Mouse (Mus musculus) midbrain, embryonic 14.5 days (tissue): ENCODE results near the gene Tespa1. TPM values are rescaled to one million over a fixed set of nuclear protein-coding genes. Genes with fewer than 3 reads are reported as not detected.
"Not testable (repeated sequence)": the region's sequence is repeated elsewhere in the genome, so short reads cannot be mapped to it uniquely, and the experiment has no call there.

ENCODE experiments used
- ATAC-seq: fragments of 200-750 bp; cut with Nextera tagmentation; 2 replicates; pipeline ENCODE4 v1.8.0; 2017; ENCODE audit warnings: moderate number of reproducible peaks, moderate library complexity; ENCODE audit not compliant: low FRiP score, low TSS enrichment
- DNase-seq: peaks from one replicate; pipeline ENCODE4 v3.0.0-alpha.2; 2015
- H3K27ac ChIP-seq: fragments of 300-500 bp; sonication (generic); replicated peaks from 2 replicates; pipeline ENCODE4 v1.5.1; 2014; ENCODE audit warnings: mild to moderate bottlenecking, low read depth, low read length, moderate library complexity
- H3K27me3 ChIP-seq: fragments of 300-500 bp; sonication (generic); 2 replicates; pipeline ENCODE4 v1.6.1; 2014; ENCODE audit warnings: low read length, control low read depth, mixed read lengths; ENCODE audit not compliant: control insufficient read depth, insufficient read depth
- H3K36me3 ChIP-seq: fragments of 300-500 bp; sonication (generic); 2 replicates; pipeline ENCODE4 v1.6.1; 2014; ENCODE audit warnings: low read length, control low read depth; ENCODE audit not compliant: control insufficient read depth, insufficient read depth
- H3K4me1 ChIP-seq: fragments of 300-500 bp; sonication (generic); 2 replicates; pipeline ENCODE4 v1.6.1; 2014; ENCODE audit warnings: mild to moderate bottlenecking, antibody characterized with exemption, low read length, control low read depth; ENCODE audit not compliant: control insufficient read depth, insufficient read depth
- H3K4me2 ChIP-seq: fragments of 300-500 bp; sonication (generic); 2 replicates; pipeline ENCODE4 v1.6.1; 2014; ENCODE audit warnings: mild to moderate bottlenecking, low read length, moderate library complexity
- H3K4me3 ChIP-seq: fragments of 300-500 bp; sonication (generic); replicated peaks from 2 replicates; pipeline ENCODE4 v1.5.1; 2014; ENCODE audit warnings: low read depth, low read length
- H3K9ac ChIP-seq: fragments of 300-500 bp; sonication (generic); replicated peaks from 2 replicates; pipeline ENCODE4 v1.6.1; 2014; ENCODE audit warnings: mild to moderate bottlenecking, low read length, moderate library complexity
- H3K9me3 ChIP-seq: fragments of 300-500 bp; sonication (generic); 2 replicates; pipeline ENCODE4 v1.6.1; 2016; ENCODE audit warnings: low read length, control low read depth, mixed read lengths; ENCODE audit not compliant: control insufficient read depth
- WGBS: fragments of 180-500 bp; shearing (Covaris S2); extraction: QIAGEN DNeasy Blood & Tissue Kit; methylation state at CpG from one replicate; pipeline ENCODE4 v1.1.7; 2014; 5-methylcytosine and 5-hydroxymethylcytosine counted together
- polyA plus RNA-seq: library from polyadenylated mRNA; unstranded; fragments of >200 nt; fragmentation: Nextera tagmentation; extraction: Ambion mirVana; gene quantifications from 2 replicates; pipeline ENCODE4 v1.2.1, GENCODE M21; 2014

Gene Tespa1
- polyA plus RNA-seq, 1 experiment from 2014 or later, result 0.17 TPM

- H3K4me2 ChIP-seq, H3K4me1 ChIP-seq, H3K9me3 ChIP-seq, H3K27me3 ChIP-seq, DNase-seq, H3K4me3 ChIP-seq, H3K9ac ChIP-seq, H3K27ac ChIP-seq, ATAC-seq, H3K36me3 ChIP-seq: not testable (repeated sequence)
- 82% methylated on average over 3 of the region's 5 CpGs for WGBS
Observed at GRCm38 (mm10) chr10:130304138-130304537, 18.5 kb upstream of the Tespa1 start.

DNA sequence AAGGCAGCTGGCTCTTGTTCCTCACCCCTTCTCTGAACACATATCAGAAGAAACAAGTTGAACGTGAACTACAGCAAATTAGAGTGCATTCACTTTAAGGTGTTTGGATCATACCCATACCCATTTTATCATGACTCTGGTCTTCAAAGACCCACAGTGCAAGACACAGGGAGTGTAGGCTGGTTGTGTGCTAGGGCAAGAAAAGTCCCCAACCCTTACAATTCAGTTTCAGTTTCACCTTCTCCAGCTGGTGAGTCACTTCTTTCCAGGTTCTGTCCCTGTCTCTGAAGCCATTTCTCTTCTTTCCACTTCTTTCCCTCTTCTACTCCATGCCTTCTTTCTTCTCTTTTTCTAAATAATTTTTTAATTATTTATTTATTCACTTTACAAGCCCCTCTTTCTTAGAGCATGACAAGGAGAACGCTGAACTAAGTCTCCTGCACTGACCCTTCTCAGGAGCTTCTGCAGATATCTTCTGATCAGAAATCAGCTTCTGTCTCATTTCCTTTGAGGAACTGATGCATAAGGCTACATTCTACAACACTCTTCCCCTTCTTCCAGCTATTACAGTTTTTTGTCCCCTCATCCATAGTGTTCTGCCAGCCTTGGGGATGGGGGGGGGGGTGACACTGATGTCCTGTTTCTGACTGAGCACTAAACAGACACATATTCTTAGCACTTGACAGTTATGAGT lies 11.0 kb upstream of the Tespa1 start:
- Histone ChIP-seq H3K9ac (no peak overlapping the region), H3K36me3 (no peaks in the 10 kb centered on the region), H3K27me3 (no peaks in the 10 kb centered on the region), H3K27ac (no peak overlapping the region), H3K9me3 (no peaks in the 10 kb centered on the region), H3K4me1 (no peaks in the 10 kb centered on the region), H3K4me2 (no peak overlapping the region), H3K4me3 (no peak overlapping the region)
- ATAC-seq, result no peak
- DNase-seq, result no peak
- WGBS, result 88% methylated on average over 2 of the region's 2 CpGs

DNA sequence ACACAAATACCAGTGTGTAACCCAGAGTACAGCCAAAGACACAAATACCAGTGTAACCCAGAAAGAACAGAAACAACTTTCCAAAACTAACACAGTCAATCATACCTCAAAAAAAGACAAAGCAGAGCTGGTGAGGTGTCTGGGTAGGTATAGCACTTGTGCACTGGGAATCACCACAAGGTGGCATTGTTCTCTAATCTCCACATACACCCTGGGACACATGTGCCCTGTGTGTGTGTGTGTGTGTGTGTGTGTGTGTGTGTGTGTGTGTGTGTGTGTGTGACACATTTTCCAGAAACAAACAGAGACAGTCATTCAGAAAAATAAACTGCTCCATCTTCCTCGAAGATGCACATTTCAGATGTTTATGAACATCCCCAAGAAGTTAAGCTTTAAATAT lies 9.1 kb upstream of the Tespa1 start:
- Histone ChIP-seq H3K4me1 (no peaks in the 10 kb centered on the region), H3K27ac (no peak overlapping the region), H3K27me3 (no peaks in the 10 kb centered on the region), H3K4me3 (no peak overlapping the region), H3K36me3 (no peaks in the 10 kb centered on the region), H3K4me2 (no peak overlapping the region), H3K9ac (no peak overlapping the region), H3K9me3 (no peaks in the 10 kb centered on the region)
- ATAC-seq, result no peak
- WGBS, result 81% methylated on average over 1 of the region's 1 CpGs
- DNase-seq, result peak; percentile 11

DNA sequence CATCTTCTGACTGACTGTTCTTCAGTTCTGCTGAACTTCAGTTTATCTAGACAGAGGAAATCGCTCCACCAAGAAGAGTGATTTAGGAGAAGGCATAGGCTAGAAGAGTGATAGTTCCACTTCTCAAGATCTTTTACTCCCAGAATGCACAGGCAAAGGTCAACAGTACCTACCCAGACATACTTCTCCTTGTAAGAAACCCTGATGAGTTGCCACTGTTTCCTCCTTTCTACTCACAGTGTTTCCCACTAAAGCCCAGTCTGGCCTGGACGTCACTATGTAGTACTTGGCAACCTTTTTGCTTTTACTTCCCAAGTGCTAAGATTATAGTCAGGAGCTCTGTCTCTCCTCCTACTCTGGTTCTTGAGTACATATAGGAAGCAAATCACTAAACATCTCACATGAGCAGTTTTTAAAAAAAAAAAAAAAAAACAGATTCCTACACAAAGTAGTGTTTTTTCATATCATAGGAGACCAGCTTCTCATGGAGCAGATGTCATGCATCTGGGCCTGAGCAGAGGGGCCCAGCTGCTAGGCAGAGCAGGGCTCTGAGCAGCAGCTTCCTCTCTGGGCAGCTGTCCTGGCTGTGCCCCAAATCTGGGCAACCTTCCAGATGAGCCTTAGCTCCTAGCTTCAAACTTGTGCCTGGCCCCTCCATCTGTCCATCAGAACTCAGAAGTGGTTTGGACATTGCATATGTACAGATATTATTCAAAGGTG lies 8.4 kb upstream of the Tespa1 start:
- H3K4me3 ChIP-seq, result no peak overlapping the region
- no peak overlapping the region for H3K9ac ChIP-seq
- H3K4me1 ChIP-seq, result no peaks in the 10 kb centered on the region
- no peaks in the 10 kb centered on the region for H3K27me3 ChIP-seq
- no peak overlapping the region for H3K27ac ChIP-seq
- WGBS, result 79% methylated on average over 2 of the region's 2 CpGs
- H3K9me3 ChIP-seq, result no peaks in the 10 kb centered on the region
- H3K36me3 ChIP-seq, result no peaks in the 10 kb centered on the region
- no peak overlapping the region for H3K4me2 ChIP-seq
- peak; percentile 52 for DNase-seq
- ATAC-seq, result peak; percentile 50; the same call in 1 of the 2 replicates

- H3K4me1 ChIP-seq, result no peaks in the 10 kb centered on the region
- no peaks in the 10 kb centered on the region for H3K27me3 ChIP-seq
- H3K4me2 ChIP-seq, result no peak overlapping the region
- H3K4me3 ChIP-seq, result no peak overlapping the region
- H3K36me3 ChIP-seq, result no peaks in the 10 kb centered on the region
- DNase-seq (no peak), ATAC-seq (no peak)
- H3K9me3 ChIP-seq, result no peaks in the 10 kb centered on the region
- H3K9ac ChIP-seq, result no peak overlapping the region
- no peak overlapping the region for H3K27ac ChIP-seq
Observed at GRCm38 (mm10) chr10:130315846-130316245, 6.8 kb upstream of the Tespa1 start.

GRCm38 (mm10) chr10:130318720-130319119 lies 4.0 kb upstream of the Tespa1 start:
- no peak for DNase-seq
- no peak overlapping the region for H3K27ac ChIP-seq
- H3K9me3 ChIP-seq, result no peaks in the 10 kb centered on the region
- H3K4me2 ChIP-seq, result no peak overlapping the region
- no peak overlapping the region for H3K4me3 ChIP-seq
- no peaks in the 10 kb centered on the region for H3K27me3 ChIP-seq
- WGBS, result 82% methylated on average over 4 of the region's 4 CpGs
- H3K9ac ChIP-seq, result no peak overlapping the region
- H3K36me3 ChIP-seq, result no peaks in the 10 kb centered on the region
- no peaks in the 10 kb centered on the region for H3K4me1 ChIP-seq
- no peak for ATAC-seq

GRCm38 (mm10) chr10:130320715-130321114 lies 2.0 kb upstream of the Tespa1 start:
- DNase-seq, result no peak
- no peaks in the 10 kb centered on the region for H3K36me3 ChIP-seq
- H3K4me2 ChIP-seq, result no peak overlapping the region
- no peak for ATAC-seq
- H3K9me3 ChIP-seq, result no peaks in the 10 kb centered on the region
- 96% methylated on average over 2 of the region's 2 CpGs for WGBS
- H3K27ac ChIP-seq, result no peak overlapping the region
- no peaks in the 10 kb centered on the region for H3K27me3 ChIP-seq
- no peak overlapping the region for H3K4me3 ChIP-seq
- no peak overlapping the region for H3K9ac ChIP-seq
- no peaks in the 10 kb centered on the region for H3K4me1 ChIP-seq

DNA sequence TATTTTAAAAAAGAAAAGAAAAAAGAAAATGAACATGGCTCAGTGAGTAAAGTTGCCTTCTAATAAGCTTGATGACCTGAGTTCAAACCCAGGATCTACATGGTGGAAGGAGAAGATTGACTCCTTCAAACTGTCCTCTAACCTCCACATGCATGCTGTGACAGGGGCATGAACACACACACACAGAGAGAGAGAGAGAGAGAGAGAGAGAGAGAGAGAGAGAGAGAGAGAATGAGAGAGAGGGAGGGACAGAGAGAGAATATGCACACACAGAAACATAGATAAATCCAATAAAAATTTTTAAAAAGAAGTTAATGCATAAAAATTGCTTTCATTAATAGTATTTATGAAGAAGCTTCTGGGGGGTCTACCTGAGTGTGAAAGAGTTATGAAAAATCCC lies 608 bp upstream of the Tespa1 start:
- Histone ChIP-seq H3K36me3 (no peaks in the 10 kb centered on the region), H3K9me3 (no peaks in the 10 kb centered on the region), H3K4me1 (no peaks in the 10 kb centered on the region), H3K4me3 (no peak overlapping the region), H3K27me3 (no peaks in the 10 kb centered on the region), H3K27ac (no peak overlapping the region), H3K4me2 (no peak overlapping the region), H3K9ac (no peak overlapping the region)
- ATAC-seq (no peak), DNase-seq (no peak)

GRCm38 (mm10) chr10:130324243-130324642 lies 1.6 kb downstream of the Tespa1 start:
- Histone ChIP-seq H3K27ac (no peak overlapping the region), H3K27me3 (no peaks in the 10 kb centered on the region), H3K9me3 (no peaks in the 10 kb centered on the region), H3K4me1 (no peaks in the 10 kb centered on the region), H3K4me3 (no peak overlapping the region), H3K9ac (no peak overlapping the region), H3K36me3 (no peaks in the 10 kb centered on the region), H3K4me2 (no peak overlapping the region)
- DNase-seq (no peak), ATAC-seq (no peak)
- WGBS, result 92% methylated on average over 4 of the region's 4 CpGs
